Mouse (Mus musculus) heart, embryonic 13.5 days (tissue): ENCODE measurements around the gene Tmem259. TPM values are rescaled to one million over a fixed set of nuclear protein-coding genes. Genes with fewer than 3 reads are reported as not detected.

Experiments used
- ATAC-seq: fragments of 200-750 bp; cut with Nextera tagmentation; 2 replicates; pipeline ENCODE4 v1.8.0; 2017; ENCODE audit warnings: moderate TSS enrichment; ENCODE audit not compliant: insufficient number of reproducible peaks, low FRiP score, low TSS enrichment; ENCODE audit errors: extremely low read depth
- H3K27ac ChIP-seq: fragments of 300-500 bp; sonication (generic); replicated peaks from 2 replicates; pipeline ENCODE4 v1.5.1; 2015; ENCODE audit warnings: moderate library complexity, mild to moderate bottlenecking, inconsistent platforms
- H3K27me3 ChIP-seq: fragments of 300-500 bp; sonication (generic); replicated peaks from 2 replicates; pipeline ENCODE4 v1.6.1; 2015; ENCODE audit warnings: mild to moderate bottlenecking, inconsistent platforms
- H3K36me3 ChIP-seq: fragments of 300-500 bp; sonication (generic); 2 replicates; pipeline ENCODE4 v1.6.1; 2015; ENCODE audit warnings: mild to moderate bottlenecking, inconsistent platforms
- H3K4me1 ChIP-seq: fragments of 300-500 bp; sonication (generic); 2 replicates; pipeline ENCODE4 v1.6.1; 2015; ENCODE audit warnings: inconsistent platforms
- H3K4me2 ChIP-seq: fragments of 300-500 bp; sonication (generic); 2 replicates; pipeline ENCODE4 v1.6.1; 2015; ENCODE audit warnings: inconsistent platforms, mild to moderate bottlenecking, moderate library complexity
- H3K4me3 ChIP-seq: fragments of 300-500 bp; sonication (generic); 2 replicates; pipeline ENCODE4 v1.5.1; 2015; ENCODE audit warnings: moderate library complexity, mild to moderate bottlenecking, inconsistent platforms
- H3K9ac ChIP-seq: fragments of 300-500 bp; sonication (generic); 2 replicates; pipeline ENCODE4 v1.6.1; 2015; ENCODE audit warnings: inconsistent platforms, mild to moderate bottlenecking, moderate library complexity
- H3K9me3 ChIP-seq: fragments of 300-500 bp; sonication (generic); 2 replicates; pipeline ENCODE4 v1.6.1; 2016; ENCODE audit warnings: inconsistent platforms
- WGBS: fragments of 180-500 bp; shearing (Covaris S2); methylation state at CpG from one replicate; pipeline ENCODE4 v1.1.7; 2015; ENCODE audit warnings: mixed read lengths; 5-methylcytosine and 5-hydroxymethylcytosine counted together
- polyA plus RNA-seq: library from polyadenylated mRNA; unstranded; fragments of >200 nt; fragmentation: Nextera tagmentation; extraction: Ambion mirVana; gene quantifications from 2 replicates; pipeline ENCODE4 v1.2.1, GENCODE M21; 2015

Gene Tmem259
- polyA plus RNA-seq, 1 experiment from 2014 or later, result 10.6 TPM

- under 1% methylated on average over 63 of the region's 63 CpGs for WGBS
- Histone ChIP-seq H3K9me3 (no peaks in the 10 kb centered on the region), H3K4me3 (peak within 1 kb of the TSS; percentile 97), H3K4me1 (peaks cover 46% of the 10 kb centered on the region), H3K27ac (peak within 1 kb of the TSS; percentile 97), H3K36me3 (peaks cover 13% of the 10 kb centered on the region), H3K4me2 (peak within 1 kb of the TSS; percentile 92), H3K27me3 (peaks cover 25% of the 10 kb centered on the region), H3K9ac (peak within 1 kb of the TSS; percentile 97)
- peak; percentile 51; the same call in 1 of the 2 replicates for ATAC-seq
These were observed 57.4 kb downstream of the Tmem259 start, which contains the start of gene Arid3a for GRCm38 (mm10) chr10:79926491-79927323. Arid3a (plus strand) TSS chr10:79927043.

GRCm38 (mm10) chr10:79925785-79926490 lies 58.2 kb downstream of the Tmem259 start:
- Histone ChIP-seq H3K36me3 (peaks cover 6% of the 10 kb centered on the region), H3K9ac (peak overlapping the region; percentile 97), H3K9me3 (no peaks in the 10 kb centered on the region), H3K4me3 (peak overlapping the region; percentile 97), H3K4me2 (peak overlapping the region; percentile 92), H3K27ac (peak overlapping the region; percentile 97), H3K4me1 (peaks cover 46% of the 10 kb centered on the region), H3K27me3 (peaks cover 33% of the 10 kb centered on the region)
- 8% methylated on average over 14 of the region's 15 CpGs for WGBS
- ATAC-seq, result no peak

- Histone ChIP-seq H3K4me2 (peak overlapping the region; percentile 92), H3K36me3 (no peaks in the 10 kb centered on the region), H3K27me3 (peaks cover 41% of the 10 kb centered on the region), H3K27ac (peak overlapping the region; percentile 97), H3K4me3 (peak overlapping the region; percentile 97), H3K4me1 (peaks cover 46% of the 10 kb centered on the region), H3K9me3 (no peaks in the 10 kb centered on the region), H3K9ac (peak overlapping the region; percentile 97)
- ATAC-seq, result no peak
- WGBS, result 11% methylated on average over 29 of the region's 29 CpGs
These were observed 58.9 kb downstream of the Tmem259 start for GRCm38 (mm10) chr10:79924998-79925784.

Other genes with a start within 250 kb of the Tmem259 start
- gene Polrmt, start 237.7 kb downstream of the Tmem259 start, polyA plus RNA-seq, result 30.2 and 30.9 TPM in 2 replicates
- gene Fgf22, start 229.3 kb downstream of the Tmem259 start, polyA plus RNA-seq, result 0.17 TPM in 1 of 2 replicates, not detected in the other
- gene Rnf126, start 217.4 kb downstream of the Tmem259 start, polyA plus RNA-seq, result 61.4 and 66.3 TPM in 2 replicates
- gene Fstl3, start 207.1 kb downstream of the Tmem259 start, polyA plus RNA-seq, result 23.8 and 27.3 TPM in 2 replicates
- gene Prss57, start 193.4 kb downstream of the Tmem259 start, polyA plus RNA-seq, result 0.51 TPM in 1 of 2 replicates, not detected in the other
- 67.1 and 69.3 TPM in 2 replicates for gene Palm, start 190.8 kb downstream of the Tmem259 start, polyA plus RNA-seq
- 1.2 and 1.4 TPM in 2 replicates for gene Misp, start 163.3 kb downstream of the Tmem259 start, polyA plus RNA-seq
- 122 and 141 TPM in 2 replicates for gene Ptbp1, start 129.9 kb downstream of the Tmem259 start, polyA plus RNA-seq
- gene Prtn3, start 109.9 kb downstream of the Tmem259 start, polyA plus RNA-seq, result 2.5 and 2.6 TPM in 2 replicates
- gene Plppr3, start 109.7 kb downstream of the Tmem259 start, polyA plus RNA-seq, result 15.8 and 16.4 TPM in 2 replicates
- gene Elane, start 98.1 kb downstream of the Tmem259 start, polyA plus RNA-seq, result 0.25 and 0.96 TPM in 2 replicates
- not detected in 2 replicates for gene Cfd, start 93.5 kb downstream of the Tmem259 start, polyA plus RNA-seq
- gene Med16, start 75.4 kb downstream of the Tmem259 start, polyA plus RNA-seq, result 41.8 and 42.1 TPM in 2 replicates
- gene Gm26602, start 73.5 kb downstream of the Tmem259 start, polyA plus RNA-seq, result 1.7 TPM in 1 of 2 replicates, not detected in the other
- 0.60 and 0.67 TPM in 2 replicates for gene Kiss1r, start 67.4 kb downstream of the Tmem259 start, polyA plus RNA-seq
- 95.6 and 100 TPM in 2 replicates for gene R3hdm4, start 63.1 kb downstream of the Tmem259 start, polyA plus RNA-seq
- gene Arid3a, start 57.3 kb downstream of the Tmem259 start, polyA plus RNA-seq, result 3.4 and 4.2 TPM in 2 replicates
- gene Wdr18, start 24.2 kb downstream of the Tmem259 start, polyA plus RNA-seq, result 72.4 and 80.9 TPM in 2 replicates
- 0.09 and 0.11 TPM in 2 replicates for gene Grin3b, start 13.6 kb downstream of the Tmem259 start, polyA plus RNA-seq
- 264 and 271 TPM in 2 replicates for gene Cnn2, start 4.3 kb upstream of the Tmem259 start, polyA plus RNA-seq
- gene Abca7, start 12.2 kb upstream of the Tmem259 start, polyA plus RNA-seq, result 2.2 and 2.6 TPM in 2 replicates
- gene Arhgap45, start 32.3 kb upstream of the Tmem259 start, polyA plus RNA-seq, result 5.5 and 6.5 TPM in 2 replicates
- 149 and 154 TPM in 2 replicates for gene Polr2e, start 55.5 kb upstream of the Tmem259 start, polyA plus RNA-seq
- gene Gpx4, start 62.8 kb upstream of the Tmem259 start, polyA plus RNA-seq, result 691 and 741 TPM in 2 replicates
- gene Sbno2, start 121.2 kb upstream of the Tmem259 start, polyA plus RNA-seq, result 9.1 and 10.1 TPM in 2 replicates
- gene Stk11, start 131.5 kb upstream of the Tmem259 start, polyA plus RNA-seq, result 12.0 and 13.0 TPM in 2 replicates
- 808 and 893 TPM in 2 replicates for gene Atp5d, start 154.3 kb upstream of the Tmem259 start, polyA plus RNA-seq
- gene Cbarp, start 156.5 kb upstream of the Tmem259 start, polyA plus RNA-seq, result 1.6 and 2.5 TPM in 2 replicates
- 15.6 and 15.7 TPM in 2 replicates for gene Midn, start 163.9 kb upstream of the Tmem259 start, polyA plus RNA-seq
- 87.9 and 96.4 TPM in 2 replicates for gene Cirbp, start 181.7 kb upstream of the Tmem259 start, polyA plus RNA-seq
- 10.4 and 13.1 TPM in 2 replicates for gene 1600002K03Rik, start 188.6 kb upstream of the Tmem259 start, polyA plus RNA-seq
- gene Efna2, start 195.2 kb upstream of the Tmem259 start, polyA plus RNA-seq, result 8.5 and 10.6 TPM in 2 replicates
- gene Mum1, start 242.1 kb upstream of the Tmem259 start, polyA plus RNA-seq, result 41.7 and 43.7 TPM in 2 replicates